Mouse (Mus musculus): ENCODE data around the gene Cxcl14. TPM values are rescaled to one million over a fixed set of nuclear protein-coding genes. Genes with fewer than 3 reads are reported as not detected.

The Cxcl14 gene
- polyA plus RNA-seq, 1 experiment from 2014 or later = 338 TPM

DNA sequence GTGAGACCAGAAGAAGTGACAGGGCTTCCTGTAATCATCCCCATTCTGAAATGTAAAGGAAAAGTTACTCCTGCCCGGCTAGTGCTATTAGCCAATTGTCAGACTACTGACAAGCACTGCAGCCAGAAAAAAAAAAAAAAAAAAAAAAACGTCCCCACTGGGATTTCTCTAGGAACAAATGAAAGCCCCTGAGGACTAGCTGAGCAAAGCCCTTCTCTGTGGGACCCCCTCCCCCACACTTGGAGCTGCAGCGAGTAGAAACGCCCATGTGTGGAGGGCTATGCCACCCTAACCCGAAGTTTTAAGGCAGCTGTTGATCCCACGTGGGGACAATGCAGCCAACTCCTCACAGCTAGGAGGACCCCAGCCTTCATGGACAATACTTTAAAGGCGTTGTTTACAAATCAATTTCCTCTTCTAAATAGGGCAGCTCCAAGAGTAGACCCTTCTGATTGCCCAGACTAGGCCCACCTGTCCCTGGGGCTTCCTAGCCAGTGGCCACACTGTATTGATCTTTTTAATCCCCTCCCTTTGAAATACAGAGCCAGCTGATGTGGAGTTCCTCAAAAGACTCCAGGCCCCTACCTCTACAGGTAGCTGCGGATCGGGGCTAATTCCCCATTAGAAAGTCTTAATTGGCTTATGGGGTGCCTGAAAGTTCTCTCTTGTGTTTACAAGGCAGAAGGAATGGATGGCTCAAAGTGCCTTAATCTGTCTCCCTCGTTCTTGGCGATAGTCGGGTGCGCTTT is 46.6 kb downstream of the Cxcl14 start:
- peaks cover 87% of the 10 kb centered on the region for H3K27me3 ChIP-seq
- no peak for ATAC-seq (ENCODE audit: insufficient number of reproducible peaks, insufficient read depth, low FRiP score, low TSS enrichment)
- H3K4me3 ChIP-seq = no peak overlapping the region
- no peaks in the 10 kb centered on the region for H3K9me3 ChIP-seq
- no peak overlapping the region for H3K4me2 ChIP-seq (replicated peaks)
- 1% methylated on average over 13 of the region's 13 CpGs for WGBS
- no peaks in the 10 kb centered on the region for H3K36me3 ChIP-seq
- H3K9ac ChIP-seq = no peak overlapping the region
- H3K27ac ChIP-seq = no peak overlapping the region
- peaks cover 12% of the 10 kb centered on the region for H3K4me1 ChIP-seq

DNA sequence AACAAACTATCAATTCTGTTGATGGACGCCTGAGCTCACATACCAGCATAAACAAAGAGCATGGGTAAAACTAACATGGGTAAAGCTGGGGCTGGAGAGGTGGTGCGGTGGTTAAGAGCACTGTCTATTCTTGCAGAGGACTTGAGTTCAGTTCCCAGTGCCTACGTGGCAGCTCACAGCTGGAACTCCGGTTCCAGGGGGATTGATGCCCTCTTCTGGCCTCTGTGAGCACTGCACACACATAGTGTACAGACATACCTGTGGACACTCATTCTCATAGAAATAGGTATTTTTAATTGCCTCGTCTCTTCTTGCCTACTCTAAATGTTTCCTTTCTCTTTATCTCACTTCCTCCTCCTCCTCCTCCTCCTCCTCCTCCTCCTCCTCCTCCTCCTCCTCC is 53.2 kb downstream of the Cxcl14 start:
- no peak overlapping the region for H3K27ac ChIP-seq
- H3K4me3 ChIP-seq = no peak overlapping the region
- no peaks in the 10 kb centered on the region for H3K36me3 ChIP-seq
- H3K9ac ChIP-seq = no peak overlapping the region
- H3K4me1 ChIP-seq = no peaks in the 10 kb centered on the region
- H3K4me2 ChIP-seq (replicated peaks) = no peak overlapping the region
- no peaks in the 10 kb centered on the region for H3K9me3 ChIP-seq
- WGBS = 86% methylated on average over 5 of the region's 5 CpGs
- peaks cover 32% of the 10 kb centered on the region for H3K27me3 ChIP-seq
- ATAC-seq (ENCODE audit: insufficient number of reproducible peaks, insufficient read depth, low FRiP score, low TSS enrichment) = no peak

DNA sequence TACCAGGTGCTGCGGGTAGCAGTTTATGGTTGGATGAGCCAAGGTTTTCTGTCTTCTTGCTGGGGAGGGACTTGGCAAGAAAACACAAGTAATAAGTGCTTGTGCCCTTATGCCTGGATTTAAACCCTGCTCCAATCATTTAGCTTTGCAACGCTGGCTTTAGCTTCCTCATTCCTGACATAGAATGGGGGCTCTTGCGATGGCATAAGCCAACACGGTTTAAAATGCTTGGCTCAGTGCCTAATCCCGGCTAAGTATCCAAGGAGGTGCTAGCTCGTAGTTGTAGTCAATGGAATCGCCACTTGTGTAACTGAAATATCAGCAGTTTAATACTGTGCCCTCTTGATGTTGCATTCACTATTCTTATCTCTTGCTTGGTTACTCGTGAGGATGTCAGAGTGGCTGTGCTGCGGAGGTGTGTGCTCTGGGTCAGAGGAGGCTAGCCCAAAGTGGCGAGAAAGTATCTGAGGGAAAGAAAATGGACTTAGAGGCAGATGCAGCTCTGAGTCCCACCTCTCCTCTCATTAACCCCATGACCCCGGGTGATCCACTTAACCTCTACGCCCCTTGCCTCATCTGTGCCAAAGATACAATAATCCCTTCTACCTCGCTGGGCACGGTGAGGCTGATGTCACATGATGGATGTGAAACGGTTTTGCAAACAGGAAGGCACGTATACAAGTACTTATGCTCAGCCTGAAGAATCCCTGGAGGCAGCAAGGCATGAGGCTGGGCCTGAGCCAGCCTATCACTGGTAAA is 56.2 kb downstream of the Cxcl14 start:
- 53% methylated on average over 16 of the region's 16 CpGs for WGBS
- H3K27ac ChIP-seq = no peak overlapping the region

More for the DNA sequence above, 56.2 kb downstream of the Cxcl14 start:
- Histone ChIP-seq H3K4me3 (no peak overlapping the region), H3K4me2 (replicated peaks) (no peak overlapping the region), H3K4me1 (no peaks in the 10 kb centered on the region), H3K36me3 (no peaks in the 10 kb centered on the region), H3K27me3 (peaks cover 16% of the 10 kb centered on the region; the same call in 1 of the 2 replicates), H3K9ac (no peak overlapping the region), H3K9me3 (no peaks in the 10 kb centered on the region)
- no peak for ATAC-seq (ENCODE audit: insufficient number of reproducible peaks, insufficient read depth, low FRiP score, low TSS enrichment)

Other genes starting within 250 kb of the Cxcl14 start
- gene H2afy, start 160.2 kb downstream of the Cxcl14 start, polyA plus RNA-seq (2016; fragmentation: Nextera tagmentation; extraction: Ambion mirVana) = 537 and 538 TPM in 2 replicates
- gene Tifab, start 117.7 kb downstream of the Cxcl14 start, polyA plus RNA-seq (2016; fragmentation: Nextera tagmentation; extraction: Ambion mirVana) = 1.3 and 1.5 TPM in 2 replicates
- 5.1 and 6.0 TPM in 2 replicates for gene Neurog1, start 44.4 kb downstream of the Cxcl14 start, polyA plus RNA-seq (2016; fragmentation: Nextera tagmentation; extraction: Ambion mirVana)
- gene Gm3045, start 130.0 kb upstream of the Cxcl14 start, polyA plus RNA-seq (2016; fragmentation: Nextera tagmentation; extraction: Ambion mirVana) = not detected in 2 replicates
- 0.05 and 0.19 TPM in 2 replicates for gene Slc25a48, start 141.8 kb upstream of the Cxcl14 start, polyA plus RNA-seq (2016; fragmentation: Nextera tagmentation; extraction: Ambion mirVana)
- not detected in 2 replicates for gene Il9, start 185.7 kb upstream of the Cxcl14 start, polyA plus RNA-seq (2016; fragmentation: Nextera tagmentation; extraction: Ambion mirVana)
- gene Fbxl21, start 225.9 kb upstream of the Cxcl14 start, polyA plus RNA-seq (2016; fragmentation: Nextera tagmentation; extraction: Ambion mirVana) = 2.8 and 3.4 TPM in 2 replicates